Mouse (Mus musculus): ENCODE measurements around the gene Tnni3.

GRCm38 (mm10) chr7:4541344-4541743 lies 17.3 kb upstream of the Tnni3 start:
- TF ChIP-seq CTCF (IDR thresholded peaks at IDR 0.05; ENCODE audit: control insufficient read depth, insufficient read depth, insufficient replicate concordance, low read depth, low read length) (no peak), POLR2A (IDR thresholded peaks at IDR 0.05; ENCODE audit: control insufficient read depth, low read depth, low read length) (no peak)
